Mouse (Mus musculus): ENCODE data around the gene Mcrs1.
"Not testable (repeated sequence)": the region's sequence is repeated elsewhere in the genome, so short reads cannot be mapped to it uniquely, and the experiment has no call there.

- TF ChIP-seq POLR2A (IDR thresholded peaks at IDR 0.05; ENCODE audit: control insufficient read depth in 1 of 2, insufficient read depth in 1 of 2, low read depth in 1 of 2, low read length in 2 of 2, poor library complexity in 1 of 2); USF1 (IDR thresholded peaks at IDR 0.05; ENCODE audit: low read depth, low read length); CHD2 (IDR thresholded peaks at IDR 0.05; ENCODE audit: low read length); JUND (IDR thresholded peaks at IDR 0.05; ENCODE audit: low read depth, low read length); ZMIZ1 (IDR thresholded peaks at IDR 0.05; ENCODE audit: low read depth, low read length); CTCF (IDR thresholded peaks at IDR 0.05 in 2 of 3, conservative IDR thresholded peaks at IDR 0.05 in 1 of 3; ENCODE audit: control insufficient read depth in 1 of 3, insufficient read depth in 1 of 3, low read depth in 2 of 3, low read length in 3 of 3, poor library complexity in 1 of 3, severe bottlenecking in 1 of 3); MEF2A (IDR thresholded peaks at IDR 0.05; ENCODE audit: extremely low read depth, insufficient replicate concordance, low read depth, low read length, poor library complexity, severe bottlenecking); GABPA (IDR thresholded peaks at IDR 0.05; ENCODE audit: low read depth, low read length); EP300 (IDR thresholded peaks at IDR 0.05; ENCODE audit: low read depth in 1 of 2, low read length in 2 of 2); MAX (IDR thresholded peaks at IDR 0.05; ENCODE audit: low read length); MAZ (IDR thresholded peaks at IDR 0.05; ENCODE audit: low read depth, low read length): not testable (repeated sequence)
Observed at GRCm38 (mm10) chr15:99251111-99251510, 650 bp downstream of the Mcrs1 start.

Measured in MEL (cell line).